Mouse (Mus musculus): ENCODE results near the gene Usp5. TPM values are rescaled to one million over a fixed set of nuclear protein-coding genes. Genes with fewer than 3 reads are reported as not detected.

Usp5 gene
- polyA plus RNA-seq, 1 experiment from 2014 or later, result 121 TPM

Other genes starting within 250 kb of the Usp5 start
- gene C1s2, start 193.4 kb downstream of the Usp5 start, polyA plus RNA-seq (2014; fragmentation: Nextera tagmentation; extraction: Ambion mirVana), result not detected in 2 replicates
- 58.6 and 60.0 TPM in 2 replicates for gene Lpcat3, start 166.5 kb downstream of the Usp5 start, polyA plus RNA-seq (2014; fragmentation: Nextera tagmentation; extraction: Ambion mirVana)
- gene Emg1, start 117.3 kb downstream of the Usp5 start, polyA plus RNA-seq (2014; fragmentation: Nextera tagmentation; extraction: Ambion mirVana), result 201 and 205 TPM in 2 replicates
- 290 and 305 TPM in 2 replicates for gene Phb2, start 117.1 kb downstream of the Usp5 start, polyA plus RNA-seq (2014; fragmentation: Nextera tagmentation; extraction: Ambion mirVana)
- gene Ptpn6, start 90.8 kb downstream of the Usp5 start, polyA plus RNA-seq (2014; fragmentation: Nextera tagmentation; extraction: Ambion mirVana), result 13.7 and 15.3 TPM in 2 replicates
- 445 and 505 TPM in 2 replicates for gene Grcc10, start 88.1 kb downstream of the Usp5 start, polyA plus RNA-seq (2014; fragmentation: Nextera tagmentation; extraction: Ambion mirVana)
- gene Gm45234, start 73.5 kb downstream of the Usp5 start, polyA plus RNA-seq (2014; fragmentation: Nextera tagmentation; extraction: Ambion mirVana), result not detected in 2 replicates
- 15.0 and 18.5 TPM in 2 replicates for gene Atn1, start 73.0 kb downstream of the Usp5 start, polyA plus RNA-seq (2014; fragmentation: Nextera tagmentation; extraction: Ambion mirVana)
- gene Eno2, start 59.8 kb downstream of the Usp5 start, polyA plus RNA-seq (2014; fragmentation: Nextera tagmentation; extraction: Ambion mirVana), result 9.5 and 9.7 TPM in 2 replicates
- 0.32 and 0.35 TPM in 2 replicates for gene Lrrc23, start 49.8 kb downstream of the Usp5 start, polyA plus RNA-seq (2014; fragmentation: Nextera tagmentation; extraction: Ambion mirVana)
- 7.4 and 8.0 TPM in 2 replicates for gene Spsb2, start 20.8 kb downstream of the Usp5 start, polyA plus RNA-seq (2014; fragmentation: Nextera tagmentation; extraction: Ambion mirVana)
- 844 and 872 TPM in 2 replicates for gene Tpi1, start 15.2 kb downstream of the Usp5 start, polyA plus RNA-seq (2014; fragmentation: Nextera tagmentation; extraction: Ambion mirVana)
- gene Cdca3, start 63 bp upstream of the Usp5 start, polyA plus RNA-seq (2014; fragmentation: Nextera tagmentation; extraction: Ambion mirVana), result 151 and 163 TPM in 2 replicates
- gene Gnb3, start 10.8 kb upstream of the Usp5 start, polyA plus RNA-seq (2014; fragmentation: Nextera tagmentation; extraction: Ambion mirVana), result 1.4 and 1.5 TPM in 2 replicates
- gene P3h3, start 28.3 kb upstream of the Usp5 start, polyA plus RNA-seq (2014; fragmentation: Nextera tagmentation; extraction: Ambion mirVana), result 43.2 and 43.9 TPM in 2 replicates
- gene Gpr162, start 34.5 kb upstream of the Usp5 start, polyA plus RNA-seq (2014; fragmentation: Nextera tagmentation; extraction: Ambion mirVana), result 0.91 and 1.0 TPM in 2 replicates
- gene Cd4, start 58.7 kb upstream of the Usp5 start, polyA plus RNA-seq (2014; fragmentation: Nextera tagmentation; extraction: Ambion mirVana), result 0.28 and 0.43 TPM in 2 replicates
- 1.3 and 1.5 TPM in 2 replicates for gene Lag3, start 82.2 kb upstream of the Usp5 start, polyA plus RNA-seq (2014; fragmentation: Nextera tagmentation; extraction: Ambion mirVana)
- 320 TPM in 2 replicates for gene Ptms, start 90.6 kb upstream of the Usp5 start, polyA plus RNA-seq (2014; fragmentation: Nextera tagmentation; extraction: Ambion mirVana)
- gene Mlf2, start 101.9 kb upstream of the Usp5 start, polyA plus RNA-seq (2014; fragmentation: Nextera tagmentation; extraction: Ambion mirVana), result 341 and 354 TPM in 2 replicates
- gene Cops7a, start 136.1 kb upstream of the Usp5 start, polyA plus RNA-seq (2014; fragmentation: Nextera tagmentation; extraction: Ambion mirVana), result 139 and 141 TPM in 2 replicates
- 4.4 and 6.0 TPM in 2 replicates for gene Pianp, start 167.2 kb upstream of the Usp5 start, polyA plus RNA-seq (2014; fragmentation: Nextera tagmentation; extraction: Ambion mirVana)
- gene Zfp384, start 179.7 kb upstream of the Usp5 start, polyA plus RNA-seq (2014; fragmentation: Nextera tagmentation; extraction: Ambion mirVana), result 15.1 and 15.7 TPM in 2 replicates
- gene Ing4, start 210.3 kb upstream of the Usp5 start, polyA plus RNA-seq (2014; fragmentation: Nextera tagmentation; extraction: Ambion mirVana), result 118 and 119 TPM in 2 replicates
- gene Acrbp, start 220.2 kb upstream of the Usp5 start, polyA plus RNA-seq (2014; fragmentation: Nextera tagmentation; extraction: Ambion mirVana), result 15.8 and 18.6 TPM in 2 replicates
- gene Lpar5, start 238.4 kb upstream of the Usp5 start, polyA plus RNA-seq (2014; fragmentation: Nextera tagmentation; extraction: Ambion mirVana), result 1.2 and 2.1 TPM in 2 replicates

Measured in stomach, embryonic 14.5 days (tissue).